Mouse (Mus musculus) thymus, adult 2 months (tissue): ENCODE measurements at regions not wholly inside any gene's neighbourhood (a gene's known extent, or its start where the extent isn't known, plus 50 kb on each side); places are given as distances from the start of the nearest gene placed in this dataset.

ENCODE experiments used
- CTCF ChIP-seq: fragments of 200-500 bp; IDR thresholded peaks from 2 replicates; pipeline ENCODE4 v1.5.1; 2012; ENCODE audit warnings: mild to moderate bottlenecking, control low read depth, low read length, moderate library complexity, borderline replicate concordance; ENCODE audit not compliant: control insufficient read depth, poor library complexity, insufficient read depth; ENCODE audit errors: extremely low read depth
- POLR2A ChIP-seq: fragments of 200-500 bp; IDR thresholded peaks from 2 replicates; pipeline ENCODE4 v1.6.1; 2012; ENCODE audit warnings: mild to moderate bottlenecking, low read length, control low read depth, moderate library complexity; ENCODE audit not compliant: control insufficient read depth, poor library complexity, insufficient read depth; ENCODE audit errors: extremely low read depth

GRCm38 (mm10) chr1:76010212-76010800, 464.2 kb downstream of the Slc4a3 start:
- TF ChIP-seq CTCF: no peak
- no peak for TF ChIP-seq POLR2A
